Mouse (Mus musculus) lung, adult 2 months (tissue): Measurements from ENCODE around the gene Gm156.

Experiments used
- CTCF ChIP-seq: fragments of 200-500 bp; IDR thresholded peaks from 2 replicates; pipeline ENCODE4 v1.5.1; 2011; ENCODE audit warnings: mild to moderate bottlenecking, low read length, control low read depth; ENCODE audit not compliant: insufficient read depth
- POLR2A ChIP-seq: fragments of 200-500 bp; IDR thresholded peaks from 2 replicates; pipeline ENCODE4 v1.6.1; 2011; ENCODE audit warnings: low read depth, mild to moderate bottlenecking, control low read depth, low read length, borderline replicate concordance; ENCODE audit errors: extremely low read depth

DNA sequence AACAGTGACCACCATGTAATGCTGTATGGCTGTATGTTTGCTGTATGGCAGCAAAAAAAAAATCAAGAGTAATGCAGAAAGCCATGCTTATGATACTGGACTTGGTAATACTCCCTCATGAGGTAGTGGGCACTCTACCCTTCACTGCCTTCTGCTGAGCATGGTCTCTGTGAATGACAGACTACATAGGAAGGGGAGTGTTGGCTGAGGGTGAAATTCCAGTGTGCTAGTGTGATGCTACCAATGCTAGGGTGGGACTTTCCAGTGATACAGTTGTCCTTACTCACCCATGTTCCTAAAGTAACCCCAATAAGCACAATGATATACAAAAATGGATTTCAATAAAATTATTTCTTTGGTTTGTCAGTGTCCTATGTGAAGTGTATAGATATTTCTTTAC lies 47.7 kb downstream of the Gm156 start:
- TF ChIP-seq CTCF (no peak), POLR2A (no peak)
